Mouse (Mus musculus) stomach, postnatal 0 days (tissue): ENCODE data around the gene Txn2.

Experiments used
- CTCF ChIP-seq: IDR thresholded peaks from 2 replicates; pipeline ENCODE4 v1.5.1; 2016; ENCODE audit warnings: antibody characterized with exemption, low read depth, mild to moderate bottlenecking, moderate library complexity
- EP300 ChIP-seq: optimal IDR thresholded peaks from 2 replicates; pipeline ENCODE3; 2016; ENCODE audit warnings: antibody characterized with exemption

DNA sequence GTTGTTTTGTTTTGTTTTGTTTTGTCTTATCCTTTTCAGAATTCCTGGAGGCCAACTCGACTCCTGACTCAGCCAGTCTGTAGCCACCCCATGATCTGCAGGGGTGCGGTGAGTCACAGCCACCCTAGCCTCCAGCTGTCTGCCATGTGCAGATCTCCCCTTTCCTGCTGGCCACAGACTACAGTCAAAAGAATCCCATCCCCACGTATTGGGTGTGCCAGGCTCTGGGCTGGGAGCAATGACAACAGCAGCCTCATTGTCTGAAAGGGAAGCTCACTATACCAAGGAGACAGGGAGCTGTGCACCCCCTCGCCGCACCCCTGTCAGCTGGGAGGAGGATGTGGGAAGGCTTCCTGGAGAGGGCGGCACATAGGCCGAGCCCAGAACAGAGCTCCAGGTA lies 40.5 kb downstream of the Txn2 start:
- TF ChIP-seq CTCF, result no peak
- TF ChIP-seq EP300, result no peak
